Mouse (Mus musculus) heart, embryonic 12.5 days (tissue): ENCODE results near the gene Zbtb7a. TPM values are rescaled to one million over a fixed set of nuclear protein-coding genes. Genes with fewer than 3 reads are reported as not detected.

Source experiments
- microRNA-seq: library from miRNA; unstranded; fragments of <30 nt; microRNA quantifications from one replicate; pipeline ENCODE4, GENCODE M21; 2017
- polyA plus RNA-seq: library from polyadenylated mRNA; unstranded; fragments of >200 nt; fragmentation: Nextera tagmentation; extraction: Ambion mirVana; gene quantifications from 2 replicates; pipeline ENCODE4 v1.2.1, GENCODE M21; 2016

Zbtb7a gene
- polyA plus RNA-seq, 1 experiment from 2014 or later = 24.7 TPM

Small RNAs within 50 kb of the gene (microRNA-seq; reads per million reads assigned to microRNA genes)
- gene Mir5615-1 = not detected
- gene Mir5615-2 = not detected

Other genes starting within 250 kb of the Zbtb7a start
- 285 and 293 TPM in 2 replicates for gene Timm13, start 234.3 kb upstream of the Zbtb7a start, polyA plus RNA-seq
- gene Lmnb2, start 217.0 kb upstream of the Zbtb7a start, polyA plus RNA-seq = 34.3 and 35.3 TPM in 2 replicates
- gene Gadd45b, start 205.1 kb upstream of the Zbtb7a start, polyA plus RNA-seq = 27.8 and 29.9 TPM in 2 replicates
- 1.5 and 1.7 TPM in 2 replicates for gene Gng7, start 120.3 kb upstream of the Zbtb7a start, polyA plus RNA-seq
- gene Diras1, start 109.6 kb upstream of the Zbtb7a start, polyA plus RNA-seq = not detected in 2 replicates
- gene Slc39a3, start 97.8 kb upstream of the Zbtb7a start, polyA plus RNA-seq = 7.5 and 8.7 TPM in 2 replicates
- 152 and 154 TPM in 2 replicates for gene Sgta, start 75.0 kb upstream of the Zbtb7a start, polyA plus RNA-seq
- gene Thop1, start 65.2 kb upstream of the Zbtb7a start, polyA plus RNA-seq = 35.5 and 36.6 TPM in 2 replicates
- 0.31 and 0.47 TPM in 2 replicates for gene Creb3l3, start 36.3 kb upstream of the Zbtb7a start, polyA plus RNA-seq
- gene Map2k2, start 29.3 kb upstream of the Zbtb7a start, polyA plus RNA-seq = 161 and 165 TPM in 2 replicates
- gene Pias4, start 32.7 kb downstream of the Zbtb7a start, polyA plus RNA-seq = 36.0 and 36.1 TPM in 2 replicates
- gene Eef2, start 41.4 kb downstream of the Zbtb7a start, polyA plus RNA-seq = 408 and 433 TPM in 2 replicates
- 62.8 and 69.0 TPM in 2 replicates for gene Dapk3, start 47.8 kb downstream of the Zbtb7a start, polyA plus RNA-seq
- gene 4930442H23Rik, start 48.6 kb downstream of the Zbtb7a start, polyA plus RNA-seq = 0.18 TPM in 1 of 2 replicates, not detected in the other
- gene Nmrk2, start 66.8 kb downstream of the Zbtb7a start, polyA plus RNA-seq = 3.9 and 4.9 TPM in 2 replicates
- 0.46 and 0.72 TPM in 2 replicates for gene Atcay, start 95.6 kb downstream of the Zbtb7a start, polyA plus RNA-seq
- 6.1 and 7.2 TPM in 2 replicates for gene Zfr2, start 97.9 kb downstream of the Zbtb7a start, polyA plus RNA-seq
- gene Matk, start 117.7 kb downstream of the Zbtb7a start, polyA plus RNA-seq = 2.0 and 2.2 TPM in 2 replicates
- 243 and 253 TPM in 2 replicates for gene Mrpl54, start 131.7 kb downstream of the Zbtb7a start, polyA plus RNA-seq
- 43.3 and 46.1 TPM in 2 replicates for gene Apba3, start 131.7 kb downstream of the Zbtb7a start, polyA plus RNA-seq
- gene Tjp3, start 156.4 kb downstream of the Zbtb7a start, polyA plus RNA-seq = 1.7 and 2.3 TPM in 2 replicates
- 41.1 and 43.4 TPM in 2 replicates for gene Pip5k1c, start 157.7 kb downstream of the Zbtb7a start, polyA plus RNA-seq
- gene Cactin, start 185.9 kb downstream of the Zbtb7a start, polyA plus RNA-seq = 37.3 and 40.3 TPM in 2 replicates
- gene Tbxa2r, start 193.5 kb downstream of the Zbtb7a start, polyA plus RNA-seq = 13.4 TPM in 2 replicates
- not detected in 2 replicates for gene Gipc3, start 208.0 kb downstream of the Zbtb7a start, polyA plus RNA-seq
- 107 and 109 TPM in 2 replicates for gene Hmg20b, start 215.3 kb downstream of the Zbtb7a start, polyA plus RNA-seq
- gene Mfsd12, start 222.3 kb downstream of the Zbtb7a start, polyA plus RNA-seq = 13.0 and 13.4 TPM in 2 replicates
- gene 4930404N11Rik, start 230.6 kb downstream of the Zbtb7a start, polyA plus RNA-seq = 0.82 and 0.91 TPM in 2 replicates
- gene Fzr1, start 243.3 kb downstream of the Zbtb7a start, polyA plus RNA-seq = 96.4 and 99.5 TPM in 2 replicates
- gene Dohh, start 249.2 kb downstream of the Zbtb7a start, polyA plus RNA-seq = 66.7 and 66.9 TPM in 2 replicates
- gene Gm48551, start 249.2 kb downstream of the Zbtb7a start, polyA plus RNA-seq = 1.9 and 2.2 TPM in 2 replicates